Mouse (Mus musculus) myocyte (in vitro differentiated cells): ENCODE measurements at regions not wholly inside any gene's neighbourhood (a gene's known extent, or its start where the extent isn't known, plus 50 kb on each side); places are given as distances from the start of the nearest gene placed in this dataset.

ENCODE experiments used
- CEBPB ChIP-seq: IDR thresholded peaks from 2 replicates; pipeline ENCODE4 v1.6.1; 2011; ENCODE audit warnings: mild to moderate bottlenecking, moderate library complexity; ENCODE audit not compliant: poor library complexity, insufficient read depth, severe bottlenecking
- MYOD1 ChIP-seq, 3 experiments: IDR thresholded peaks; one replicate each; pipeline ENCODE4 v1.6.1; 2011; ENCODE audit warnings: control low read depth in 2 of 3, low read depth in 2 of 3, mild to moderate bottlenecking in 2 of 3, moderate library complexity in 1 of 3; ENCODE audit not compliant: insufficient read length in 2 of 3, control insufficient read depth in 1 of 3
- POLR2A ChIP-seq: IDR thresholded peaks from one replicate; pipeline ENCODE4 v1.6.1; 2011; ENCODE audit warnings: low read depth, mild to moderate bottlenecking, control low read depth, moderate library complexity; ENCODE audit not compliant: insufficient read length
- POLR2AphosphoS2 ChIP-seq: IDR thresholded peaks from one replicate; pipeline ENCODE4 v1.6.1; 2011; ENCODE audit warnings: low read depth, control low read depth; ENCODE audit not compliant: insufficient read length

GRCm38 (mm10) chr7:58397992-58398391 is 258.0 kb upstream of the Atp10a start:
- no peak for TF ChIP-seq POLR2A
- TF ChIP-seq CEBPB, result no peak
- no peak for TF ChIP-seq POLR2AphosphoS2
- no peak for TF ChIP-seq MYOD1 (IDR thresholded peaks at IDR 0.05; ENCODE audit: control insufficient read depth in 1 of 3, insufficient read length in 2 of 3, low read depth in 2 of 3)
